Mouse (Mus musculus) Muller cell, postnatal 12 days (primary cell): ENCODE measurements at regions not wholly inside any gene's neighbourhood (a gene's known extent, or its start where the extent isn't known, plus 50 kb on each side); places are given as distances from the start of the nearest gene placed in this dataset.

ENCODE experiments used
- DNase-seq: peaks from one replicate; pipeline ENCODE4 v3.0.0-alpha.2; 2015; ENCODE audit errors: inconsistent ontology term

DNA sequence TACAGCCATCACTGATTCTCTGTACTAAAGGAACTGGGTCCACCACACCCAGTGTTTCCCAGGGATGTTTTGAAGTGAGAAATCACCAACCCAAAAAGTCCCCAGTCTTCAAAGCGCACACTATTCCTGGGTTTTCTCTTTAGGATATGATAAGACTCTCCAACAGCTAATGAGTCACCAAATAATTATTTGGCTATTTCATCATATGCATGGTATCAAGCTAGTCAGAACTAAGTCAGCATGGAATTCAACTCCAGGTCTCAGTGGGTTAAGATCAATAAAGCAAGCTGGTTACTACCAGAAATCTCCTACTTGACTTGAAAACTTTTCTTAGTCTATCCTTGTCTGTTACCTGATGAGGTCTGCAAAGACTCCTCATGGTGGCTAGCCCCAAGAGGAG lies 89.1 kb upstream of the 4930412O13Rik start:
- DNase-seq, result peak; percentile 20

- no peak for DNase-seq
Observed at GRCm38 (mm10) chr2:9792381-9792780, 88.7 kb upstream of the 4930412O13Rik start.

DNA sequence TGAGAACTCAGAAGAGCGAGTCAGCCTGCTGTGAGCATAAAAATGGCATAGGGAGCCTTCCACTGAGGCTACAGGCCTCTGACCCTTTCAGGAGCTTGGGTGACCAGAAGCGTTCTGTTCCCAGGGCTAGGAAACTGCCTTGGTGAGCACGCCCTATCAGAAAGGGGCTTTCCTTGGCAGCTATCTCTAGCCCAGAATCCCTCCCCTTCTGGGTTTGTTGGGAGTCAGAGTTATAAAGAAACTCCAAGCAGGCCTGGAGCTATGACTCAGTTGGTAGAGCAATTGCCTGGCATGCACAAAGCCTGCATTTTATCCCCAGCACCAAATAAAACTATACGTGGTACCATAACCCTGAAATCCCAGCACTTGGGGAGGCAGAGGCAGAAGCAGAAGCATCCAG lies 85.7 kb upstream of the 4930412O13Rik start:
- no peak for DNase-seq

- no peak for DNase-seq
Observed at GRCm38 (mm10) chr2:9801484-9801883, 79.6 kb upstream of the 4930412O13Rik start.

DNA sequence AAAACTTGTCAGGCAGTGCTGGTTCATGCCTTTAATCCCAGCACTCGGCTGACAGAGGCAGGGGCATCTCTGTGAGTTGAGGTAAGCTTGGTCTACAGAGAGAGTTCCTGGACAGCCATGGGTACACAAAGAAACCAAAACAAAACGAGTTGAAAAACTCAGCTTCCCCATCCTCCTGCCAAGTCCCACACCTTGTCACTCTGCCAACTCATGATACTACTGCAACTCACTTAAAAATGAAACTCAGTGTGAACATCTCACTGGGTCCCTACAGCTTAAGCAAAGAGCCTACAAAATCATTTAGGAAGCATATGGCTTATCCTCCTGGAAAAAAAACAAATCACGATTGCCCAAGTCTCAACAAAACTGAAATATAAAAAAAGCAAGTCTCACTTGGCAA lies 76.7 kb upstream of the 4930412O13Rik start:
- no peak for DNase-seq

DNA sequence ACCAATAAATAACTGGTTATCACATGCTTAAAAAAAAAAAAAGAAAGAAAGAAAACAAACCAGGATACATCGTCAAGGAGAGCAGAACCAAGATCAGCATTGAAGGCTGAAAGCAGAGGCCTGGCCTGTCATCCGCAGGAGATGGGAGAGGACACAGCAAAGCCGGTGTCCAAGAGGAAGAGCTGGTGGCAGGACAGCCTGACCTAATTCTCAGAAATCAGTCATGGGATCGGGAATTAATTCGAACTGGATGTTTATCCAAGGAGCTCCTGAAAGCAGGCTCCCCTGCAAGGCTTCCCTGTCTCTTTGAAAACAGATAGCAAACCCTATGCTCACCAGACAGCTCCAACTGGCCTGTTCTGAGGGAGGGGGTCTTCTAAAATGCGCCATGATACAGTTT lies 75.5 kb upstream of the 4930412O13Rik start:
- no peak for DNase-seq
